Mouse (Mus musculus) heart, adult 2 months (tissue): ENCODE results near the gene 4930503B20Rik.

Experiments
- CTCF ChIP-seq: fragments of 200-600 bp; IDR thresholded peaks from 2 replicates; pipeline ENCODE4 v1.8.1; 2022; ENCODE audit warnings: antibody characterized with exemption, mild to moderate bottlenecking, moderate library complexity
- POLR2A ChIP-seq: fragments of 200-500 bp; IDR thresholded peaks from 2 replicates; pipeline ENCODE4 v1.6.1; 2011; ENCODE audit warnings: mild to moderate bottlenecking, low read depth, low read length, control low read depth; ENCODE audit not compliant: insufficient read depth

DNA sequence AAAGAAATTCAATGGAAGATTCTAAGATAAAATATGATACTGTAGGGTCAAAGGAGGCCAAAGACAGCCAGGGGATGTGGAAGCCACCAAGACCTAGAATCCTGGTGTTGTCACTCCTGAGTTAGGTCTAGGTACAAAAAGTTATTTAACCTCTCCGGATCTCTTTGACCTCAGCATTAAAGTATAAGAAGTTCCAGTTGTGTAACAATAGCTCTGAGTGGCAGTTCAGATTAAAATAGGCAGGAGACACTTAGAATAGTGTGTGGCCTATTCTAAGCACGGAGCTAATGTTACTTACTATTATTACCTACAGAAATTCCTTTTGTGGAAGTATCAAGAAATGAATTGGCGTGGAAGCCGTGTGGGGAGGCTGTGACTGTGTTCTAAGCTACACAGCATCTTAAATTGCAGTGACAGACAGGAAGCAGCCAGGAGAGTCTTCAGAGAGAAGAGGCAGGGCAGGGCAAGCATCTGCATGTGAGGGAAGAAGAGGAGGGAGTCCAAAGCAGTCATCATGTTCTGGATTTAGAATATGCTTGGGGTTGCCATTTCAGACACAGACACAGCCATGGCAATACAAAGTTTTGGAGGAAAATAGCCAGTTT is 36.1 kb upstream of the 4930503B20Rik start:
- TF ChIP-seq CTCF (no peak), POLR2A (no peak)
